Mouse (Mus musculus): Measurements from ENCODE around the gene Atp23.

GRCm38 (mm10) chr10:126929543-126929942 lies 28.4 kb upstream of the Atp23 start:
- no peak for TF ChIP-seq CTCF (IDR thresholded peaks at IDR 0.05; ENCODE audit: extremely low read depth, insufficient read length, insufficient replicate concordance, low read depth, low read length)
- no peak for TF ChIP-seq POLR2A (IDR thresholded peaks at IDR 0.05; ENCODE audit: low read depth, low read length)
